Mouse (Mus musculus) E14TG2a.4 (cell line): ENCODE data around the gene Armcx3.
"Not testable (repeated sequence)": the region's sequence is repeated elsewhere in the genome, so short reads cannot be mapped to it uniquely, and the experiment has no call there.

Experiments used
- H3K27me3 ChIP-seq: 2 replicates; pipeline ENCODE4 v1.6.1; 2014; ENCODE audit warnings: low read length, control low read depth; ENCODE audit not compliant: insufficient read depth
- H3K36me3 ChIP-seq: 2 replicates; pipeline ENCODE4 v1.6.1; 2014; ENCODE audit warnings: low read length, control low read depth; ENCODE audit not compliant: insufficient read depth
- H3K4me1 ChIP-seq: replicated peaks from 2 replicates; pipeline ENCODE4 v1.6.1; 2014; ENCODE audit warnings: low read depth, low read length, control low read depth
- H3K4me3 ChIP-seq: replicated peaks from 2 replicates; pipeline ENCODE4 v1.5.1; 2014; ENCODE audit warnings: mild to moderate bottlenecking, low read length
- H3K9me3 ChIP-seq: 2 replicates; pipeline ENCODE4 v1.6.1; 2014; ENCODE audit warnings: low read length, control low read depth
- CTCF ChIP-seq: conservative IDR thresholded peaks from 2 replicates; pipeline ENCODE4 v1.5.1; 2014; ENCODE audit warnings: low read length
- NANOG ChIP-seq: IDR thresholded peaks from 2 replicates; pipeline ENCODE4 v1.6.1; 2014; ENCODE audit warnings: borderline replicate concordance, low read length, mixed read lengths
- POU5F1 ChIP-seq: IDR thresholded peaks from 2 replicates; pipeline ENCODE4 v1.6.1; 2014; ENCODE audit warnings: low read length, borderline replicate concordance

Gene Armcx3

GRCm38 (mm10) chrX:134746459-134746858, 9.9 kb upstream of the Armcx3 start:
- Histone ChIP-seq H3K4me3 (no peak overlapping the region), H3K36me3 (no peaks in the 10 kb centered on the region), H3K9me3 (no peaks in the 10 kb centered on the region), H3K27me3 (peaks cover 13% of the 10 kb centered on the region), H3K4me1 (no peaks in the 10 kb centered on the region; the same call in 1 of the 2 replicates)
- TF ChIP-seq CTCF (peak; percentile 24), POU5F1 (no peak)

GRCm38 (mm10) chrX:134750764-134751592, 5.4 kb upstream of the Armcx3 start, which contains the start of gene Armcx6:
Armcx6 (minus strand) TSS chrX:134751417.
- H3K9me3 ChIP-seq = no peaks in the 10 kb centered on the region
- no peaks in the 10 kb centered on the region; the same call in 1 of the 2 replicates for H3K4me1 ChIP-seq
- no peaks in the 10 kb centered on the region for H3K36me3 ChIP-seq
- peaks cover 25% of the 10 kb centered on the region for H3K27me3 ChIP-seq
- peak within 1 kb of the TSS; percentile 72 for H3K4me3 ChIP-seq
- TF ChIP-seq POU5F1 (no peak), NANOG (no peak), CTCF (no peak)

- Histone ChIP-seq H3K36me3 (no peaks in the 10 kb centered on the region), H3K9me3 (no peaks in the 10 kb centered on the region), H3K4me3 (no peak overlapping the region), H3K27me3 (peaks cover 28% of the 10 kb centered on the region), H3K4me1 (no peaks in the 10 kb centered on the region; the same call in 1 of the 2 replicates)
- TF ChIP-seq CTCF = no peak
Measured at GRCm38 (mm10) chrX:134751910-134752309, 4.5 kb upstream of the Armcx3 start.

- TF ChIP-seq NANOG (no peak), POU5F1 (no peak), CTCF (no peak)
Measured at GRCm38 (mm10) chrX:134752584-134752983, 3.8 kb upstream of the Armcx3 start.

DNA sequence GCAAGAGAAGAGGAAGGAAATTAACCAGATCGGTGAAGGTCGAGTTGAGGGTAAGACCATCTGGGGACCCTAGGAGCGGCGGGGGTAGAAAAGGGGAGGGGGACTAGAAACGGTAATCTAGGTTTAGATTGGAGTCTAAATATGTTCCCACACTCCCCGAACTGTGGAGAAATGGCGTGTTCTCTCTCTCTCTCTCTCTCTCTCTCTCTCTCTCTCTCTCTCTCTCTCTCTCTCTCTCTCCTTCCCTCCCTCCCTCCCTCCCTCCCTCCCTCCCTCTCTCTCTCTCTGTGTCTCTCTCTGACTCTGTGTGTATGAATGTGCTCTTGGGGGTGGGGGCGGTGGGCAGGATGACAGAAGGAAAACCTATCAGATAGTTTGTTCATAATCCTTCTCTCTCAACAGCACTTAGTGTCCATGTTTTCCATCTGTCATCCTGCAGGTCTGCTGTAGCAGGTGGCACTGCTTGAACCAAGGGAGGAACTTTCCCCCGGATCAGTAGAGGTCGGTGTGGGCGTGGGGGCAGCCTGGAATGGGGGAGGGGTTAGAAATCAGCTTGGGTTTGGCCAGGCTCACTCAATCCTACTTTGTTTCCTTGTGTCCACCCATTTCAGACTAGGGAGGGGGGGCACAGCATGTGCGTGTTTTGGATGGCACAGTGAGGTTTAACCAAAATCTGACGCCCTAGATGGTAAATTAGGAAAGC, 1.0 kb downstream of the Armcx3 start:
- no peaks in the 10 kb centered on the region for H3K36me3 ChIP-seq
- peaks cover 7% of the 10 kb centered on the region for H3K4me1 ChIP-seq
- no peaks in the 10 kb centered on the region for H3K9me3 ChIP-seq
- peaks cover 17% of the 10 kb centered on the region for H3K27me3 ChIP-seq
- TF ChIP-seq NANOG (no peak), CTCF (no peak), POU5F1 (no peak)
- H3K4me3 ChIP-seq = peak overlapping the region; percentile 77

More at GRCm38 (mm10) chrX:134752584-134752983, 3.8 kb upstream of the Armcx3 start:
- peaks cover 31% of the 10 kb centered on the region for H3K27me3 ChIP-seq
- no peaks in the 10 kb centered on the region for H3K9me3 ChIP-seq
- peaks cover 1% of the 10 kb centered on the region for H3K4me1 ChIP-seq
- no peaks in the 10 kb centered on the region for H3K36me3 ChIP-seq
- no peak overlapping the region for H3K4me3 ChIP-seq

DNA sequence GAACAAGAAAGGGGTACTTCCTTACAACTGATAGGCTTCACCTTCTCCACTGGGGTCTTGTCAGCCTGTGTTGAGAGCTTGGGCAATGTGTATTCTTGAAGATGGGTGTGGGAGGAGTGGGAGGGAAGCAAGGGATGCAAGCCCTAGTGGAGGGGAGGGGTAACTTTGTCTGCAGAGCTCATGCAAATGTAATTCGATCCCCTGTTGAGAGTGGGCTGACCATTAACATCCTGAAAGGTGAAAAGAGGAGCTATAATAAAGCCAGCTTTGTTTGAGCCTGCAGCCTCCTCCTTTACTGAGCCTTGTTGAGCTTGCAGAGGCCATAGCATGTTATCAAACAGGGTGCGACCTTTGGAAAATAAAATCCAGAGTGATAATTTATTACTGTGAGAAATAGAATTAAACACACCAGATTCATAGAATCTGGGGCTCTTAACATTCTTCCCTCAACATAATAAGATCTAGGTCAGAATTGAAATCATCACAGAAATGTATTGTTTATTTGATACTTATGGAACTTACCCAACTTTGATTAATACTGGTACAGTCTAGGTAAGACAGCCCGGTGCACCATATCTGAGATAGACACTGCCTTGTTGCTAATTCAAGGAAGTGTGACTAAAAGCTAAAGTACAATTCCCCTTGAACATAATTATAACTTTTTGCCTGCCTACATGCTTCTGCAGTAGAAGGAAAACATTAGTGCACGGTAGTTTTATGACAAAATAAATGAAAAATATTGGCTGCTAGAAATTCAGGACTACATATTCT, 7.2 kb downstream of the Armcx3 start:
- H3K4me1 ChIP-seq, H3K36me3 ChIP-seq, H3K9me3 ChIP-seq, H3K27me3 ChIP-seq, H3K4me3 ChIP-seq: not testable (repeated sequence)

DNA sequence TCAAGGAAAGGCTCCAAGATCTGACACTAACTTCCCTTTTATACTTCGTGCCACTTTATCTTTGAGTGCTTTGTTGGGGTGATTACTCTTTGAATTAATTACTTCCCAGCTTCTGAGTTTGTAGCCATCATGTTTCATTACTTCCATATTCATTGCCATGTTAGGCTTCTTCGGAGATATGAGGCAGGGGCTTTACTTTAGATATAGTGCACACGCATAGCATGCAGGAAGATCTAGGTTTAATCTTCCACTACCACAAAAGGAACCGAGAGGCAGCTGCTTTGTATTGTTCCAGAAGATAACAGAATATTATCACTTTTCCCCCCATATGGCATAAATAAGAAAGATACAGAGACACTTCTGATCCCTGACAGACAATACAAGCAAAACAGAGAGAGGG, 31.3 kb downstream of the Armcx3 start:
- Histone ChIP-seq H3K4me1 (no peaks in the 10 kb centered on the region), H3K27me3 (no peaks in the 10 kb centered on the region), H3K9me3 (no peaks in the 10 kb centered on the region; the same call in 1 of the 2 replicates), H3K36me3 (no peaks in the 10 kb centered on the region), H3K4me3 (no peak overlapping the region)
- TF ChIP-seq POU5F1 (no peak), CTCF (no peak), NANOG (no peak)

DNA sequence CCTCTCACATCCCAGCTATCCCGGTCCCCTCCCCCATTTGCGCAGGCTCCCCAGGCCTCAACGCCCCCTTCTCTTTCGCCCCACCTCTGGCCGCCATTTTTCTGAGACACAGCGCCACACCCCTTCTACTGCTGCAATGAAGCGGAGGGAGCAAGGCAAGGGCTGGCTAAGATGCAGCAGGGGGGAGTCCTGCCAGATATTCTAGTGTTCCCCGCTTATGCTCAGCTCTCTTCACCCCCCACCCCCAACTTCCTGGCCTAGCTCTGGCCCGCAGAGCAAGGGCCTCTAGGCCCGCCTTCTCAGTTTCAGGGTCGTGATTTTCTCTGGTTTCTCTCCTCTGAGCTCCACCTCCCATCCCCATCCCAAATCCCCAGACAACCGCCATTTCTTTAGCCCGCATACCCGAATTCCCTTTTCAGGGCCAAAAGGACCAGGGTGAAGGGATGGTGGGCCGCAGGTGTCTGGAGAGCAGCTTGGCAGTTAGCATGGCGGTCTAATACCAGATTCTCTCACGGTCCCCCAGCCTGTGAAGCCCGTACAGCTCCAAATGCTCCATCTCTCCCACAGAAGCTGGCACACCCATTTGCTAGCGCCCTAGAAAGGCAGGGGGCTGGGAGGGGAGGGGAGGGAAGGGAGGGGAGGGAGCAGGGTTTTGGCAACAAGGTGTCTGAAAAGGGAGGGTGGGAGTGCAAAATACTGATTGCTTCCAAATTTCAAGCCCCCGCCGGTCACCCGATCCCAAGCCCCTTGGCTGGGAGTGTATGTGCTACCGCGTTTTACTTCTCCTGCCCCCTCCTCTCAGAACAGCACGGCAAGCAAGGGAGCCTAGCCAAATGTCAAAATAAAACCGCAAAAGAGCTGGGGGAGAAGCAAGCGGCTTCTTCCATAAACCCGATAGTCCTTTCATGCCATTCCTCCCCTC, 51.7 kb downstream of the Armcx3 start:
- no peak for TF ChIP-seq POU5F1
- TF ChIP-seq NANOG = no peak
- no peak for TF ChIP-seq CTCF
- H3K36me3 ChIP-seq = peaks cover 19% of the 10 kb centered on the region

More for the DNA sequence above, 51.7 kb downstream of the Armcx3 start:
- Histone ChIP-seq H3K9me3 (no peaks in the 10 kb centered on the region), H3K27me3 (no peaks in the 10 kb centered on the region), H3K4me1 (peaks cover 5% of the 10 kb centered on the region; the same call in 1 of the 2 replicates), H3K4me3 (peak overlapping the region; percentile 84)
